Mouse (Mus musculus) heart, embryonic 11.5 days (tissue): ENCODE measurements around the gene Nop2. TPM values are rescaled to one million over a fixed set of nuclear protein-coding genes. Genes with fewer than 3 reads are reported as not detected.

Experiments used
- ATAC-seq: fragments of 200-750 bp; cut with Nextera tagmentation; replicated peaks from 2 replicates; pipeline ENCODE4 v1.8.0; 2017; ENCODE audit warnings: moderate library complexity; ENCODE audit not compliant: insufficient number of reproducible peaks, low FRiP score, low TSS enrichment
- H3K27ac ChIP-seq: fragments of 300-500 bp; sonication (generic); 2 replicates; pipeline ENCODE4 v1.5.1; 2014; ENCODE audit warnings: mild to moderate bottlenecking, low read depth, low read length
- H3K27me3 ChIP-seq: fragments of 300-500 bp; sonication (generic); 2 replicates; pipeline ENCODE4 v1.6.1; 2014; ENCODE audit warnings: mild to moderate bottlenecking, low read length, mixed read lengths; ENCODE audit not compliant: control insufficient read depth, insufficient read depth
- H3K36me3 ChIP-seq: fragments of 300-500 bp; sonication (generic); 2 replicates; pipeline ENCODE4 v1.6.1; 2014; ENCODE audit warnings: mild to moderate bottlenecking, low read length, moderate library complexity, mixed read lengths; ENCODE audit not compliant: control insufficient read depth, insufficient read depth
- H3K4me1 ChIP-seq: fragments of 300-500 bp; sonication (generic); 2 replicates; pipeline ENCODE4 v1.6.1; 2014; ENCODE audit warnings: low read length; ENCODE audit not compliant: control insufficient read depth, insufficient read depth
- H3K4me2 ChIP-seq: fragments of 300-500 bp; sonication (generic); 2 replicates; pipeline ENCODE4 v1.6.1; 2014; ENCODE audit warnings: mild to moderate bottlenecking, moderate library complexity
- H3K4me3 ChIP-seq: fragments of 300-500 bp; sonication (generic); 2 replicates; pipeline ENCODE4 v1.5.1; 2014; ENCODE audit warnings: low read depth, low read length
- H3K9ac ChIP-seq: fragments of 300-500 bp; sonication (generic); 2 replicates; pipeline ENCODE4 v1.6.1; 2014; ENCODE audit warnings: mild to moderate bottlenecking, low read depth, low read length, moderate library complexity
- H3K9me3 ChIP-seq: fragments of 300-500 bp; sonication (generic); replicated peaks from 2 replicates; pipeline ENCODE4 v1.6.1; 2016; ENCODE audit warnings: low read length; ENCODE audit not compliant: control insufficient read depth
- WGBS: fragments of 180-500 bp; shearing (Covaris S2); extraction: QIAGEN DNeasy Blood & Tissue Kit; methylation state at CpG from one replicate; pipeline ENCODE4 v1.1.7; 2014; ENCODE audit not compliant: insufficient replicate concordance; 5-methylcytosine and 5-hydroxymethylcytosine counted together
- polyA plus RNA-seq: library from polyadenylated mRNA; unstranded; fragments of >200 nt; fragmentation: Nextera tagmentation; extraction: Ambion mirVana; gene quantifications from 2 replicates; pipeline ENCODE4 v1.2.1, GENCODE M21; 2014

Nop2 gene
- polyA plus RNA-seq, 1 experiment from 2014 or later: 50.7 TPM

DNA sequence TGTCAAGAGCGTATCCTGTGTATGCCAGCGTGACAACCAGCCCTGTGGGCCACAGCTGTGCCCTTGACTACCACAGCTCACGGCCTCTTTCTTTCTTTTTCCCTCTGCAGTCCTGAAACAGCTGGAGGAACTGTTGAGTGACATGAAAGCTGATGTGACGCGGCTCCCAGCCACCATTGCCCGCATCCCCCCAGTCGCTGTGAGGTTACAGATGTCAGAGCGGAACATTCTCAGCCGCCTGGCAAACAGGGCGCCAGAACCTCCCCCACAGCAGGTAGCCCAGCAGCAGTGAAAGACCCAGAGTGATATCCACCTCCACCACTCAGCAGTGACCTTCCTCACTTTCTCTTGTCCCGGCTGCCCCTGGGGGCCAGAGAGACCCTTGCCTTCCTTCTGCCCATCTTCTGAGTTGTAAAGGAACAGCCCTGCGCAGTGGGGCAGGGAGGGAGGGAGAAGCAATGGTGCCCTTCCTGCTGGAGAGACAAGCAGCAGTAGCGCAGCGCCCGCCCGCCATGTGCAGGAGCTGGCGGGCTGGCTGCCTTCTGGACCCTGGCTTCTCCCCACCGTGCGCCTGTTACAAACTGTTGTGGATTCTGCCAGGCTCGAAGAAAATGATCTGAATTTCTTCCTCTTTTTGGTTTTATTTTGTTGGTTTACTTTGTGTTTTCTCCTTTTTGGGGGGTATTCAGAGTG lies 1.9 kb upstream of the Nop2 start:
- Histone ChIP-seq H3K4me3 (no peak overlapping the region), H3K27ac (no peak overlapping the region), H3K27me3 (no peaks in the 10 kb centered on the region), H3K9ac (no peak overlapping the region), H3K9me3 (no peaks in the 10 kb centered on the region), H3K36me3 (peaks cover 40% of the 10 kb centered on the region), H3K4me1 (no peaks in the 10 kb centered on the region; the same call in 1 of the 2 replicates), H3K4me2 (no peak overlapping the region)
- 86% methylated on average over 20 of the region's 20 CpGs for WGBS
- ATAC-seq: no peak

DNA sequence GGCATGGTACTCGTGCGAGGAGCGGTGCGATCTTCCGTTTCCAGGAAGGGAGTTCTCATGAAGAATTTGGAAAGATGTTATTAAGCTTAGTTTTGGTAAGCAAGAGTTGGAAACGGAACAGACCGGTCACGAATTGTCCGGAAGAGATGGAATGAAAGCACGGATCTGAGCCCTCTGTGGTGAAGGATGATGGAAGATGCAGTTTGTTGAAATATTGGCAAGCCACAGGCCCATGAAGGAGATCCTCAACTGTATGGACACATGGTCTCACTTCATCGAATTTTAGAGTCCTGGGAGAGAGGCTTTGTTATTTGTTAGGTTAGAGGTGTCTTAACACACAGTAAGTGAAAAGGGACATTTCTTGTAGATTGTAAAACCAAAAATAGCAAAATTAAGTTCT lies 761 bp downstream of the Nop2 start:
- WGBS: 6% methylated on average over 11 of the region's 11 CpGs
- H3K9me3 ChIP-seq: no peaks in the 10 kb centered on the region

DNA sequence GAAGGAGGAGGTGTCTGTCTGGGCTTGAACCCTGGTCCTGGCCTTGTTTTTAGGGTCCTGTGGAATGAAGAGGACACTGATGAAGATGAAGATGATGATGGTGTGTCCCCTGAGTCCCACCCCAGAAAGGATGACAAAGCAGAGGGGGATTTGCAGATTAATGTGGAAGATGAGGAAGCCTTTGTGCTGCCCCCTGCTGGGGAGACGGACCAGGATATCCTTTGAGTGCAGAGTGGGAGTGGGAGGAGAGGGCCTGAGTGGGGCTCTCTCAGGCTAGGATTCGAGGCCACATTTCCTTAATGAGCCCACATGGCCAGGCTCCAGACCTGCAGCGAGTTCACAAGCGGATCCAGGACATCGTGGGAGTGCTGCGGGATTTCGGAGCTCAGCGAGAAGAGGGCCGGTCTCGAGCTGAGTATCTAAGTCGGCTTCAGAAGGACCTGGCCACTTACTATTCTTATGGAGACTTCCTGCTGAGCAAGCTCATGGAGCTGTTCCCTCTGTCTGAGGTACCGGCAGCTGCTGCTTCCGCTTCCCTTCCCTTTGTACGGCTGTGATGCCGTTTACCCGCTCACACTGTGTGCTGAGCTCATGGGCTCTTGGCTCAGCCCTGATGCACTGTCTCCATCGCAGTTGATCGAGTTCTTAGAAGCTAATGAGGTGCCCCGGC lies 5.4 kb downstream of the Nop2 start:
- ATAC-seq: no peak
- H3K9me3 ChIP-seq: no peaks in the 10 kb centered on the region
- H3K27me3 ChIP-seq: no peaks in the 10 kb centered on the region
- WGBS: 92% methylated on average over 19 of the region's 19 CpGs
- H3K27ac ChIP-seq: no peak overlapping the region
- no peak overlapping the region for H3K4me3 ChIP-seq
- peaks cover 73% of the 10 kb centered on the region for H3K36me3 ChIP-seq
- H3K4me2 ChIP-seq: no peak overlapping the region
- no peak overlapping the region for H3K9ac ChIP-seq
- no peaks in the 10 kb centered on the region; the same call in 1 of the 2 replicates for H3K4me1 ChIP-seq

More for the DNA sequence above, 761 bp downstream of the Nop2 start:
- Histone ChIP-seq H3K4me2 (peak overlapping the region; percentile 91), H3K9ac (peak overlapping the region; percentile 79), H3K27ac (no peak overlapping the region), H3K4me1 (no peaks in the 10 kb centered on the region; the same call in 1 of the 2 replicates), H3K4me3 (peak overlapping the region; percentile 68), H3K27me3 (no peaks in the 10 kb centered on the region), H3K36me3 (peaks cover 49% of the 10 kb centered on the region)
- no peak for ATAC-seq

DNA sequence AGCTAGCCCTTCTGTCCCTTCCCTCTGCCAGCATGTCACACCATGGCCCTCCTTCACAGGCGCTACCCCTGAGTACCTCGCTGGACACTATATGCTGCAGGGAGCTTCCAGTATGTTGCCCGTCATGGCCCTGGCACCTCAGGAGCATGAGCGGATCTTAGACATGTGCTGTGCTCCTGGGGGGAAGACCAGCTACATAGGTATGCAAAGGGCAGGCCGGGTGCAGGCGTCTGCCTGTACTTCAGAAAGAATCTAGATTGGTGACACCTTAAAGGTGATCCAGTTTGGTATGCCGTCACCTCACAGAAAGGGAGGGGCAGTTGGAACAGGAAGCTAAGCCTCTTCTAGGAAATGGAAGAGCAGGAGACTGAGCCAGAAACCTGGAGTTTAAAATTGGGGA lies 8.0 kb downstream of the Nop2 start:
- H3K4me3 ChIP-seq: no peak overlapping the region
- no peak overlapping the region for H3K27ac ChIP-seq
- no peaks in the 10 kb centered on the region for H3K27me3 ChIP-seq
- H3K9me3 ChIP-seq: no peaks in the 10 kb centered on the region
- 90% methylated on average over 7 of the region's 7 CpGs for WGBS
- no peak overlapping the region for H3K9ac ChIP-seq
- peaks cover 59% of the 10 kb centered on the region for H3K36me3 ChIP-seq
- H3K4me2 ChIP-seq: no peak overlapping the region
- no peak for ATAC-seq
- H3K4me1 ChIP-seq: no peaks in the 10 kb centered on the region

DNA sequence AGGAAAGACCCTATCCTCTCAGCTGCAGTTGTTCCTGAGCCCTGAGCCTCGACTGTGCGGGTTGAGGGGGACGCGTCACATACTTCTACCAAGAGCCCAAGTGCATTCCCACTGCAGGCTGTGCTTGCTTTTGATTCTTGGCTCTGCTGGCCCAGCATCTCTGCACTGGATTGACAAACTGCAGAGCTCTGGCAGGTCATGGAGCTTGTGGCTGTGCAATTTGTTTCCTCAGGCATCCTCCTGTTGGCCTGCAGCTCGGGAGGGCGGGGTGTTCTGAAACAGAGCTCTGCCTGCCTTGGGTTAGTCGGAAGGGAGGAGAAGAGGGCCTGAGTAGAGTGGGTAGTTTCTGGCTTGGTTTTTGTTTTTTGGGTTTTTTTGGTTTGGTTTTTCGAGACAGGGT lies 10.7 kb downstream of the Nop2 start:
- 89% methylated on average over 8 of the region's 8 CpGs for WGBS
- H3K4me1 ChIP-seq: peaks cover 18% of the 10 kb centered on the region
- H3K9me3 ChIP-seq: no peaks in the 10 kb centered on the region
- no peak overlapping the region for H3K9ac ChIP-seq
- no peak for ATAC-seq
- no peaks in the 10 kb centered on the region for H3K27me3 ChIP-seq
- no peak overlapping the region for H3K4me3 ChIP-seq
- no peak overlapping the region for H3K4me2 ChIP-seq
- H3K36me3 ChIP-seq: peaks cover 39% of the 10 kb centered on the region
- H3K27ac ChIP-seq: no peak overlapping the region

DNA sequence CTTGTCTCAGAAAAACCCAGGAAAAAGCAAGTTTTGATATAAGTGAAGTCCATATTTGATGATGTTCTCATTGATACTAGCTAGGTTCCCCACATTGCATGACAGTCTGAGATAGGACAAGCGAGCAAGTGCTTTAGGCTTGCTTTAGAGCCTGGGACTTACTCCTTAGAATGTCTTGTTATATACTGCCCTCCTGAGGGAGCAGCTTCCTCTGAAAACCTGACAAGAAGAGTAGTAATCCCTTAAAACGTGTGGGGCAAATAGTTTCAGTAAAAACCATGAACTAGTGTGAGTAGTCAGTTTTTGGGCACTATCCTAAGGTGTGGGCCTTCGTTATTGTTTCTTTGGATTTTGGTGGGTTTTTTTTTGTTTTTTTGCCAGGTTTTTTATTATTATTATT lies 11.4 kb downstream of the Nop2 start:
- no peak for ATAC-seq
- H3K4me1 ChIP-seq: peaks cover 25% of the 10 kb centered on the region
- H3K9me3 ChIP-seq: no peaks in the 10 kb centered on the region
- no peak overlapping the region for H3K9ac ChIP-seq
- H3K4me3 ChIP-seq: no peak overlapping the region
- H3K4me2 ChIP-seq: no peak overlapping the region
- H3K27me3 ChIP-seq: no peaks in the 10 kb centered on the region
- H3K27ac ChIP-seq: no peak overlapping the region
- 78% methylated on average over 3 of the region's 3 CpGs for WGBS
- peaks cover 35% of the 10 kb centered on the region for H3K36me3 ChIP-seq

DNA sequence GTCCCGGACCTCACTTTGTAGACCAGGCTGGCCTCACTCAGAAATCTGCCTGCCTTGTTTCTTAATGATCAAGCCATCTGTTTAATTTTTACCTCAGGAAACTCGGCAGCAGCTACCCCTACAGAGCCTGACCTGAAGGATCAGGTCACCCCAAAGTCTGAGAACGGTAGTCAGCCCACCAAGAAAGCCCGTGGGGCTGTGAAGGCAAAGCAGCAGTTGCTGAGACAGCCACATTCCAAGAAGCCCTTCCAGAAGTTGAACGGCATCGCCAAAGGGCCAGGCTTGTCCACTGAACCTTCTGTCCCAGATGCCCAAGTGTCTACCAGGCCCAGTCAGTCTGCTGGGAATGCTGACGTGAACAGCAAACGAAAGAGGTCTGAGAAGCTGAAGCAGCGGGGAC lies 12.2 kb downstream of the Nop2 start:
- H3K27me3 ChIP-seq: no peaks in the 10 kb centered on the region
- peaks cover 31% of the 10 kb centered on the region for H3K4me1 ChIP-seq
- peaks cover 30% of the 10 kb centered on the region for H3K36me3 ChIP-seq
- WGBS: 84% methylated on average over 9 of the region's 9 CpGs
- no peak overlapping the region for H3K4me3 ChIP-seq
- H3K9ac ChIP-seq: no peak overlapping the region
- no peak overlapping the region for H3K27ac ChIP-seq
- no peak overlapping the region for H3K4me2 ChIP-seq
- ATAC-seq: no peak
- H3K9me3 ChIP-seq: no peaks in the 10 kb centered on the region

DNA sequence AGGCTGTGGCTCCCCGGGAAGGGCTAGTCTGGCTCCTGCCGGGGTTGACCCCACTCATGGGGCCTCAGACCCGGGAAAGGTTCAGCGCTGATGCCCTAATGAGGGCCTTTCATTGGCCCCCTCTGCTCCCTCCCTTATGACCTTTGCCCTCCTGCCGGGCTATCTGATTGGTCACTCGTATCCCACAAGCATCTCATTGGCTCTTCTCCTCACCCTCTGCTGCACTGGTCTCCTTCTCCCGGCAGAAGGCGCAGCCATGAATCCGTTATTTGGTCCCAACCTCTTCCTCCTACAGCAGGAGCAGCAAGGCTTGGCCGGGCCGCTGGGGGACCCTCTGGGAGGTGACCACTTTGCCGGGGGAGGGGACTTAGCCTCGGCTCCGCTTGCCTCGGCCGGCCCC lies 13.3 kb downstream of the Nop2 start, which contains the start of gene Iffo1:
TSS of gene Iffo1 (plus strand) at position 241 of the 400 bp plus-strand sequence.
- Histone ChIP-seq H3K4me3 (peak within 1 kb of the TSS; percentile 82), H3K27me3 (no peaks in the 10 kb centered on the region), H3K4me2 (peak within 1 kb of the TSS; percentile 94), H3K4me1 (peaks cover 40% of the 10 kb centered on the region), H3K9ac (peak within 1 kb of the TSS; percentile 86), H3K36me3 (peaks cover 21% of the 10 kb centered on the region), H3K27ac (peak within 1 kb of the TSS; percentile 86), H3K9me3 (no peaks in the 10 kb centered on the region)
- ATAC-seq: peak; percentile 87
- WGBS: 0% methylated on average over 16 of the region's 16 CpGs
